9 mouse cellular contexts compared by ENCODE assay signal in the genomic region with DNA sequence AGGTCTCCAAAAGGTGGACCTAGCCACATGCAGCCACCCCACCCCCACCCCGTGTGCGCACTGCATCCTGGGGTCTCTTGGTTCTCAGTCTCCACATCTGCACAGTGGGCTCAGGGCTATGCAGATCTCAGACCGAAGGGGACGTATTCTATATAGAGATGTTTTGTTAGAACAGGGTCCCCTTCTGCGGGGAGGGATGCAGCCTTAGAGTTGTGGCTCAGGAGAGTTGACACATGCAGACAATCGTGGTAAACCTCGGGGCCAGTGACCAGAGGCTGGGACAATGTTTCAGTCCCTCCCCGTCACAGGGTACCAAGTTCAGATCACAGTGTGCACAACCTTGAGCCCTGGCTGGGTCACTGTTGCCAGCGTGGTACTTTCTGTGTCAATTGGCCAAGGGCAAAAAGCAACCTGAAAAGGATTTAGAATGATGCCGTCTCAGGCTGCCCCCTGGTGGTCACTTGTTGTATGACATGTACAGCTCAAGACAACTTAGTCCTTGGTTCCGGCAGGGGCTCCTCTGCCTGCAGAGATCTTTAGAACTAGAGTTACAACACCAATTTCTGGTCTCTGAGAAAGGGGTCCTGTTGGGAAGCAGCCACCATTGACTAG. TPM values are rescaled to one million over a fixed set of nuclear protein-coding genes. Genes with fewer than 3 reads are reported as not detected.
DNase-seq lines count a peak whose midpoint lies in the region; ATAC-seq and TF ChIP-seq lines count a peak whose summit lies in the region.
"Had no signal": no experiment of that assay in that cellular context is flagged by ENCODE, and none has a peak within 500 bp of the region (broad histone marks: within the 10 kb centered on the region; RNA-seq: fewer than 3 reads in every experiment).

No protein-coding gene starts in this region.

- intact Hi-C loops in gastrocnemius, postnatal 36 days (cut with DNase I) = loop anchor here (1.0 to 5.0 kb wide), 2 partner anchors 90 to 216 kb away; a partner anchor contains a TSS

- no peaks in the 10 kb centered on the region for H3K9me3 ChIP-seq in kidney, embryonic 15.5 days (replicated peaks)
- H3K9me3 ChIP-seq in liver, embryonic 12.5 days (replicated peaks) = no peaks in the 10 kb centered on the region

- peak; percentile 76 for DNase-seq in A20 (ENCODE audit: low read depth, low spot score)
- peak; percentile 80 to 83 for DNase-seq in adrenal gland, adult 18-20 months (ENCODE audit: low spot score in 2 of 2)
- peak; percentile 73 to 77 for DNase-seq in gastrocnemius, postnatal 36 days
- DNase-seq in naive thymus-derived CD4-positive, alpha-beta T cell, adult 2 months (ENCODE audit: low read depth) = peak; percentile 85
- peak; percentile 50 for DNase-seq in telencephalon, adult 2 months (ENCODE audit: low read depth, low spot score)

- 0 out of 2 replicates have a peak, but pooled peaks have one; percentile 1 for ATAC-seq in kidney, embryonic 15.5 days (replicated peaks; ENCODE audit: low FRiP score)
- ATAC-seq in liver, embryonic 12.5 days = peak; percentile 6; the same call in 1 of the 2 replicates

- TF ChIP-seq POLR2A in cortical plate, adult 2 months (IDR thresholded peaks at IDR 0.05; ENCODE audit: extremely low read depth, insufficient read depth, low read length) = no peak

- H3K27ac ChIP-seq in cortical plate, adult 2 months (ENCODE audit: insufficient read depth, low read length) = no peak overlapping the region
- H3K27ac ChIP-seq in kidney, embryonic 15.5 days = no peak overlapping the region
- no peak overlapping the region for H3K27ac ChIP-seq in liver, embryonic 12.5 days

- no peak overlapping the region for H3K4me2 ChIP-seq in kidney, embryonic 15.5 days
- no peak overlapping the region for H3K4me2 ChIP-seq in liver, embryonic 12.5 days

- 30% methylated on average over 11 of the region's 11 CpGs for WGBS in kidney, embryonic 15.5 days
- WGBS in liver, embryonic 12.5 days (ENCODE audit: insufficient replicate concordance) = 23% methylated on average over 11 of the region's 11 CpGs

- H3K9ac ChIP-seq in kidney, embryonic 15.5 days = no peak overlapping the region
- H3K9ac ChIP-seq in liver, embryonic 12.5 days = no peak overlapping the region

- no peaks in the 10 kb centered on the region for H3K36me3 ChIP-seq in kidney, embryonic 15.5 days
- no peaks in the 10 kb centered on the region for H3K36me3 ChIP-seq in liver, embryonic 12.5 days

- H3K4me3 ChIP-seq in cortical plate, adult 2 months (ENCODE audit: insufficient read depth, low read length) = no peak overlapping the region
- H3K4me3 ChIP-seq in kidney, embryonic 15.5 days (replicated peaks) = no peak overlapping the region
- H3K4me3 ChIP-seq in liver, embryonic 12.5 days = no peak overlapping the region
- H3K4me3 ChIP-seq: erythroblast, embryonic 14.5 days had no signal

- peak; percentile 90 for TF ChIP-seq CTCF in cortical plate, adult 2 months (IDR thresholded peaks at IDR 0.05; ENCODE audit: extremely low read depth, insufficient read depth, low read length)

- no peaks in the 10 kb centered on the region for H3K4me1 ChIP-seq in cortical plate, adult 2 months (ENCODE audit: control insufficient read depth, insufficient read depth, low read length)
- peaks cover 35% of the 10 kb centered on the region for H3K4me1 ChIP-seq in kidney, embryonic 15.5 days
- peaks cover 10% of the 10 kb centered on the region for H3K4me1 ChIP-seq in liver, embryonic 12.5 days

- peaks cover 44% of the 10 kb centered on the region for H3K27me3 ChIP-seq in kidney, embryonic 15.5 days
- H3K27me3 ChIP-seq in liver, embryonic 12.5 days (replicated peaks) = peaks cover 83% of the 10 kb centered on the region

RNA-seq across cellular contexts. Expression of a gene that starts 5.0 kb away (rescaled TPM):
- 1 to 10 TPM; 1.3 to 2.4 TPM for total RNA-seq in adrenal gland, adult 18-20 months (2021)
- 3.2 and 3.3 TPM in 2 replicates for polyA plus RNA-seq in cortical plate, adult 2 months (2012; rRNA removed)
- under 1 TPM; 0.18 to 0.22 TPM for total RNA-seq in gastrocnemius, postnatal 36 days (2021)
- polyA plus RNA-seq in kidney, embryonic 15.5 days (2015; fragmentation: Nextera tagmentation; extraction: Ambion mirVana) = 2.0 and 2.4 TPM in 2 replicates
- polyA plus RNA-seq in liver, embryonic 12.5 days (2016; fragmentation: Nextera tagmentation; extraction: Ambion mirVana) = 0.08 and 0.13 TPM in 2 replicates
- polyA plus RNA-seq: erythroblast, embryonic 14.5 days had no signal

RNA-seq across cellular contexts. Expression of a gene that starts 35.5 kb away (rescaled TPM):
- total RNA-seq in adrenal gland, adult 18-20 months (2021) = not detected
- polyA plus RNA-seq in cortical plate, adult 2 months (2012; rRNA removed) = not detected in 2 replicates
- total RNA-seq in gastrocnemius, postnatal 36 days (2021) = under 1 TPM; 0.17 to 0.26 TPM
- polyA plus RNA-seq in kidney, embryonic 15.5 days (2015; fragmentation: Nextera tagmentation; extraction: Ambion mirVana) = 7.6 and 8.5 TPM in 2 replicates
- polyA plus RNA-seq in liver, embryonic 12.5 days (2016; fragmentation: Nextera tagmentation; extraction: Ambion mirVana) = not detected in 2 replicates
- polyA plus RNA-seq: erythroblast, embryonic 14.5 days had no signal

RNA-seq across cellular contexts. Expression of a gene that starts 52.8 kb away (rescaled TPM):
- not detected for total RNA-seq in adrenal gland, adult 18-20 months (2021)
- 0.32 TPM in 1 of 2 replicates, not detected in the other for polyA plus RNA-seq in cortical plate, adult 2 months (2012; rRNA removed)
- total RNA-seq in gastrocnemius, postnatal 36 days (2021) = under 1 TPM in 1 of 2 experiments, not detected in 1; 0.27 TPM
- polyA plus RNA-seq in kidney, embryonic 15.5 days (2015; fragmentation: Nextera tagmentation; extraction: Ambion mirVana) = 19.5 and 19.8 TPM in 2 replicates
- polyA plus RNA-seq in liver, embryonic 12.5 days (2016; fragmentation: Nextera tagmentation; extraction: Ambion mirVana) = not detected in 2 replicates
- polyA plus RNA-seq: erythroblast, embryonic 14.5 days had no signal

RNA-seq across cellular contexts. Expression of a gene that starts 57.5 kb away (rescaled TPM):
- total RNA-seq in adrenal gland, adult 18-20 months (2021) = under 1 TPM; 0.20 to 0.86 TPM
- polyA plus RNA-seq in cortical plate, adult 2 months (2012; rRNA removed) = 0.21 and 0.23 TPM in 2 replicates
- total RNA-seq in gastrocnemius, postnatal 36 days (2021) = 100 to 1,000 TPM; 198 to 366 TPM
- polyA plus RNA-seq in kidney, embryonic 15.5 days (2015; fragmentation: Nextera tagmentation; extraction: Ambion mirVana) = 1.0 and 1.1 TPM in 2 replicates
- 0.04 and 0.08 TPM in 2 replicates for polyA plus RNA-seq in liver, embryonic 12.5 days (2016; fragmentation: Nextera tagmentation; extraction: Ambion mirVana)
- polyA plus RNA-seq: erythroblast, embryonic 14.5 days had no signal

Comparison
In these comparisons a context has a peak if more than half of its experiments do, and no peak if none do; other contexts are left out.
1. RNA of a gene that starts 52.8 kb away (polyA plus RNA-seq): 19.5 to 19.8 TPM in kidney, embryonic 15.5 days; 0.32 TPM in cortical plate, adult 2 months and not detected in liver, embryonic 12.5 days; every median in the first group is over 10 times any median in the second.
2. Peak in every context shown above with its lines, with median percentiles within 50 percentile points of each other: DNase-seq.